Mouse (Mus musculus): Measurements from ENCODE around the gene Ptx3.
"Not testable (repeated sequence)": the region's sequence is repeated elsewhere in the genome, so short reads cannot be mapped to it uniquely, and the experiment has no call there.

Ptx3 gene

GRCm38 (mm10) chr3:66219655-66220191 is at the start of gene Ptx3:
Gene Ptx3, plus strand, starts transcription at chr3:66219910.
- DNase-seq (ENCODE audit: low read depth, low spot score), result peak; percentile 43

DNA sequence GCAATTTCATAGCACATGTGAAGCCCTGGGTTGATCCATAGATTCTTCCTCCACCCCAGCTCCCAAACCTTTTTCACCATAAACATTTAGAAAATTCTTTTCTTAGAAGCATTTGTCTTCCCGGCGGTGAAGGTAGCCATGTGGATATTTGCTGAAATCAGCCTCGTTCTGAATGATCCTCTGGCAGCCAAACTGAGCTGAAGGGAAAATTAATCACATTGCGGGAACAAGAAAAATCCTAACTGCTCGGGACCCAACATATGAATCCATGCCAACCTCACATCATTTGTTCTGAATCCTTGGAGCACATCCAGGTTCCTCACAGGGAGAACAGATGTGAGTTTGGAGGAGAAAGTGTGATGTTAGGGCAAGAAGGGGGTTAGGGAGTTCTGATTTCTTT is 46.8 kb upstream of the Ptx3 start:
- DNase-seq (ENCODE audit: low read depth, low spot score), result no peak

DNA sequence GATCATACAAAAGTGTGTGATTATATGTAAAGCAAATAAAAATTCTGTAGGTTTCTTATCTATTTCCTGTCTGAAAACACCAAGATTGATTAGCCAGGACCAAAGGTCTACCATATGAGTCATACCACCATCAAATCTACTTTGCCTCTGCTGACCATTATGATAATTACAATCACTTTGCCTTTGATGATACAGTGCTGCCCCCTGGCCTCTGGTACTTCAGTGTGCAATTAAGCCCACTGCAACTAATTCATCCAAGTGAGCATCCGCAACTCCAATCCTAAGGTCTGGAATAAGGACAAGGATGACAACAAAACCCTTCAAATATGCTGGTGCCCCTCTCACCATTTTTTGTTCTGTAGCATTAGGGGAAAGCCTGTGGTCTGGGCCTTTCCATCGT is 40.1 kb upstream of the Ptx3 start:
- no peak for DNase-seq (ENCODE audit: low read depth, low spot score)

DNA sequence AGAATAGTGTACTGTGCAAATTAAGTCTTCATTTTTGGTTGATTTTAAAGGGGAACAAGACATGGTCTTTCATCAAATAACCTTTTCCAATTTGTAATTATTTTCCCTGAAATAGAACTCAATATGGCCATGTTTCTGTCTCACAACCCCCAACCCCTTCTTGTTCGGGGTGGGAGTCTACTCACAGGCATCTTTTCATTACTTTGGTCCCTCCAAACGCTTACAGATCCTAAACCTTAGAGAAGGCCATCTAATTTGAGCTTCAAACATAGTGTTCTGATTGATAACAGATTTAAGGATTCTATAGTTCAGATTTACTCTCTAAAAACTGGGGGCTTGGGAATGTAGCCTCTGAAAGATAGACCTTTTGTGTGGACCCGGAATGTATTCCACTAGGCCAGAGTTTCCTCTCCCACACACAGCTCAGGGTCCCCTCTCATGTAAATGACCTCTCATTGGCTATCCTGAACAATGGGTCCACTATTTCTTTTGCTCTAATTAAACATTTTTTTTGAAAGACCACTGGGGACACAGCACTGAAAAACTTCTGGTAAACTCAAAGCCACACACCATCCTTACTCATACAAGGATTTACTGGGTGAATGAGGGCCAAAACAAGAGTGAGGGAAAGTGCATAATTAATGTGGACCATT is 25.7 kb upstream of the Ptx3 start:
- no peak for DNase-seq (ENCODE audit: low read depth, low spot score)

GRCm38 (mm10) chr3:66208836-66209573 is 10.7 kb upstream of the Ptx3 start:
- DNase-seq (ENCODE audit: low read depth, low spot score), result no peak

GRCm38 (mm10) chr3:66213524-66213923 is 6.2 kb upstream of the Ptx3 start:
- DNase-seq (ENCODE audit: low read depth, low spot score), result no peak

DNA sequence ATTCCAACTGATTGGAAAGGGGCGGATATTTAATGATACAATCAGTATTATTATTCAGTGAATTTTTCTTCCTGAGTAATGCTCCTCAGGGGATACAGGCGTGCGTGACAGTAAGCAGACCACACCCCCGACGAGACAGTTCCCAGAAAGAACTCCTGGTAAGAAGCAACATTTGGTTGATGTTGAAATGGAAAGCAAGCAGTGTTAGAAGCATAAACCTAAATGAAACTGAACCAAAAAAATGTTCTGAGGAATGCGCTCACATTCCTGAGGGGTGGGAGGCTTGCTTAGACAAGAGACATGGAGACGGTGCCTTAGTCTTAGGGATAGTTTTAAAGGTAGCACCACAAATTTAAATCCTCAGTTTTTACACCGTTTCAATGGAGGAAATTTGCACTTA is 4.0 kb upstream of the Ptx3 start:
- DNase-seq (ENCODE audit: low read depth, low spot score), result peak; percentile 40

DNA sequence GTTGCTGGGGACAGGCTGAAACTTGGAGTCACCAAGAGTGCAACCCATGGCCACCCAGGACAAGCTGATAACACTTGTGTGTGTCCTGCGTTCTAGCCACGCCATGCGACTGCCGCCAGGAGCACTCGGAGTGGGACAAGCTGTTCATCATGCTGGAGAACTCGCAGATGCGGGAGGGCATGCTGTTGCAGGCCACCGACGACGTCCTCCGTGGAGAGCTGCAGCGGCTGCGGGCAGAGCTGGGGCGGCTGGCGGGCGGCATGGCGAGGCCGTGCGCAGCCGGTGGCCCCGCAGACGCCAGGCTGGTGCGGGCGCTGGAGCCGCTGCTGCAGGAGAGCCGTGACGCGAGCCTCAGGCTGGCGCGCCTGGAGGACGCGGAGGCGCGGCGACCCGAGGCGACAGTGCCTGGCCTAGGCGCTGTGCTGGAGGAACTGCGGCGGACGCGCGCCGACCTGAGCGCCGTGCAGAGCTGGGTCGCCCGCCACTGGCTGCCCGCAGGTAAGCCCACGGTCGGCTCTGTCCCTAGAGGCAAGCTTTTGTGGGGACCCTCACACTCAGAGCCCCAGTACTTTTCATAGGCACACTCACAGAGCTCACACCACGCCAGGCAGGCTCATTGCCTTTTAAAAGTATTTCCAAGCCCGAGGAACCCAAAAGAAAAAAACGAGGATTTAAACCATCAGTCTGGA is 988 bp downstream of the Ptx3 start:
- peak; percentile 46 for DNase-seq (ENCODE audit: low read depth, low spot score)

DNA sequence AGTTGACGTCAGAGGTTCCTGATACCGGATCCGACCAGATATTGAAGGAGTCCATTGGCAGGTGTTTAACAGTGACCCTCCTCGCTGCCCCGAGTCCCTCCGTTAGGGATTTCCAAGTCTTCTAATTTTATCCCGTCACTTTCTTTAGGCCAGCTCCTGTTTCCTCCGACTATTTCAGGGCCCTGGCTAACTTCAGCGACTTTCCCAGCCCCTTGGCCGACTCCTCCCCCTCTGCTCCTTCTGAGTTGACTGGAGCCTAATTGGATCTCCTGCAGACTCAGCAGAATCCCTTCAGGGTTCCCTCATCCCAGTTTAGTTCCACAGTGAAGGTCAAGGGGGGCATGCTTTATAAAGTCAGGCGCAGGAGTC is 1.5 kb downstream of the Ptx3 start:
- peak; percentile 67 for DNase-seq (ENCODE audit: low read depth, low spot score)

GRCm38 (mm10) chr3:66224931-66225537 is 5.3 kb downstream of the Ptx3 start:
- no peak for DNase-seq (ENCODE audit: low read depth, low spot score)

GRCm38 (mm10) chr3:66236234-66236871 is 16.6 kb downstream of the Ptx3 start:
- not testable (repeated sequence) for DNase-seq (ENCODE audit: low read depth, low spot score)

DNA sequence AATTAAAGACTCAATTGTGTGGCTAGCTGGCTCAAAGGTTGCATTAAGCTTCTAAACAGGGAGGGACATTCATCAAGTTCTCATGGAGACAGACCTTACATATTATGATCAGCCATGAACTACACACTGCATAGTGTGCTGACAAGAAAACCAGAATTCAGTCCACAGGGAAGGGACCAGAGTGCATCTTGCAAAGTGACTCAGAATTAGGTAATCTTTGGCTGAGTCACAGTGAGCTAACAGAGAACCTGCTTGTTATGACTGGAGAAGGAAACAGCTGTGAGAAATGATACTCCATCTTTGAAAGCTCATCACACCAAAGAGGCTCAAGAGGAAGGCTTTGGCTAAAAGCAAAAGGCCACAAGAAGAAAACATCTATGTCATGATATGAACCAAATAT is 20.8 kb downstream of the Ptx3 start:
- no peak for DNase-seq (ENCODE audit: low read depth, low spot score)

DNA sequence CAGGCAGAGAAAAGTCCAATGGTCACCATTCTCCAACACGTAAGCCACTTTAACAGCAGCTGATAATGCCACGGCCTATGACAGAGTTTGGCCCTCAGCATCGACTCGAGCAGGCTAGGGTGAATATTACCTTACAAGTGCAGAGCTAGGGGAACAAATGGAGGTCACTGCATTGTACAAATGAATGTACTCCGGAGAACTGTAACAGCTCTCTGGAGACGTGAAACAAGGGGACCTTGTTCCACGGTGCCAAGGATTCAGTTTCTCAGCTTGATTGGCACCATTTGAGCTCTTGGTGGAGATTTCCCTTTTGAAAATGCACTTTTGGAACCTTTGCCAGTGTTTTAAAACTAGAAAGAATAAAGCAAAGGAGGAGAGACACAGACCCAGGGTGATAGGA is 32.1 kb downstream of the Ptx3 start:
- no peak for DNase-seq (ENCODE audit: low read depth, low spot score)

GRCm38 (mm10) chr3:66254504-66255105 is 34.9 kb downstream of the Ptx3 start:
- no peak for DNase-seq (ENCODE audit: low read depth, low spot score)

DNA sequence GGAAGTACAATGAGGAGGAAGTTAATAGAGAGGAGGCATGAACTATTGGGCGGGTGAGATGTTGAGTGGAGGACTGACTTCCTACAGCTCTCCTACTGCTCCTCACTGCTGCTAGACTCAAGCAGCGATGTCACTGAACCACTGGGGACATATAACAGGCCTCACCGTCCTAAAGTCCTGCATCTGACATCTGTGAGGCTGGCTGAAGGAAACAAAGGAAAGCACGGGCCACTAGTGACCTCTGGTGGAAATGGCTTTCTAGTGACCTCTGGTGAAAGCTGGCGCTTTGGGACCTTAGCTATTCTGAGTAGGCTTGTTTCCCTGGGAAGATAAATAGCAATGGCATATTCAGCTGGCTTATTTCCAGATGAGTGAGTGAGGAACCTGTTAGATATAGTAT is 42.6 kb downstream of the Ptx3 start:
- peak; percentile 45 for DNase-seq (ENCODE audit: low read depth, low spot score)

DNA sequence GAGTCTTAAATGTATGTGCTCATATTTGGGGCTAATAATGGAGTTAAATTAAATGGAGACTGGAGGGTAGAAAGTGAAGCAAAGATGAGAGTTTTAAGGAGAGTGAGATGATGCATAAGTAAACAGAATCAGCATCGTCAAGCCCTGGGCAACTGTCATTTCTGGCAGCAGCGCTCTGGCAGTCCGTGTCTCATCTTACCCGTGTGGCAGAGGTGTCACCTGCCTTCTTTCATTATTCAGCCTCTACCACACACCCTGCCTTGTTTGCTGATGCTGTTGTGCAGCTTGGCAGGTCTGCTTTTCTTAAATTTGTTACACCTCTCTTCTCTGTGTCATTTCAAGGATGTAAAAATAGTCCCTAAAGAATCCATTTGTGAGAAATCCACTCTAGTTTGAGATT is 43.6 kb downstream of the Ptx3 start:
- DNase-seq (ENCODE audit: low read depth, low spot score), result no peak
